Mouse (Mus musculus): ENCODE measurements around the gene Slc25a5. TPM values are rescaled to one million over a fixed set of nuclear protein-coding genes. Genes with fewer than 3 reads are reported as not detected.
"Not testable (repeated sequence)": the region's sequence is repeated elsewhere in the genome, so short reads cannot be mapped to it uniquely, and the experiment has no call there.

Slc25a5 gene
- polyA plus RNA-seq, 1 experiment, result 684 TPM

- H3K27me3 ChIP-seq (ENCODE audit: control insufficient read depth, insufficient read depth, low read length), result no peaks in the 10 kb centered on the region
- WGBS, result 90% methylated on average over 5 of the region's 5 CpGs
- no peak for DNase-seq
- H3K4me1 ChIP-seq (ENCODE audit: control insufficient read depth, insufficient read depth, low read length), result no peaks in the 10 kb centered on the region
- no peak overlapping the region for H3K4me3 ChIP-seq (replicated peaks; ENCODE audit: insufficient read depth, low read depth, low read length)
- TF ChIP-seq CTCF (IDR thresholded peaks at IDR 0.05; ENCODE audit: borderline replicate concordance, insufficient read depth, low read depth, low read length), result no peak
- H3K27ac ChIP-seq (ENCODE audit: insufficient read depth, low read length), result no peak overlapping the region
Measured at GRCm38 (mm10) chrX:36775520-36775919, 19.9 kb upstream of the Slc25a5 start.

DNA sequence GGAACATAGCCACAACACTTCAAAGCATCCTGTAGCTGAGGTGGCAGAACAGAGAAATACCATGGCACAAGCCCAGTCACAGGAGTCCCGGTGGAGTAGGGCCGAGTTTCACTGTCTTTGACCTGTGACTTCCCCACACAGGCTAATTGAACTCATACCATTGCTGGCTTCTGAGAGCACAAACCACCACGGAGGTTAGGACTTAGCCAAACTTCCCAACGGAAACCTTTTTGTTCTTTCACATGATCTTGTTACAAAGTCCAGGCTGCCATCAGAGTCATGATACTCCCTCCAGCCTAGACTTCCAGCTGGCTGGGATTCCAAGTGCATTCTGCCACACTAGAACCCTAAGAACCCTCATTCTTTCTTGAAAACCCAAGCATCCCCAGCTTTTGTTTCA lies 17.8 kb upstream of the Slc25a5 start:
- no peak overlapping the region for H3K27ac ChIP-seq (ENCODE audit: insufficient read depth, low read length)
- TF ChIP-seq CTCF (IDR thresholded peaks at IDR 0.05; ENCODE audit: borderline replicate concordance, insufficient read depth, low read depth, low read length) (no peak), POLR2A (IDR thresholded peaks at IDR 0.05; ENCODE audit: borderline replicate concordance, insufficient read depth, low read length) (no peak)
- no peaks in the 10 kb centered on the region for H3K27me3 ChIP-seq (ENCODE audit: control insufficient read depth, insufficient read depth, low read length)
- no peak for DNase-seq
- no peaks in the 10 kb centered on the region for H3K4me1 ChIP-seq (ENCODE audit: control insufficient read depth, insufficient read depth, low read length)
- WGBS, result 86% methylated on average over 4 of the region's 4 CpGs
- H3K4me3 ChIP-seq (replicated peaks; ENCODE audit: insufficient read depth, low read depth, low read length), result no peak overlapping the region

- TF ChIP-seq POLR2A (IDR thresholded peaks at IDR 0.05; ENCODE audit: borderline replicate concordance, insufficient read depth, low read length), result no peak
- TF ChIP-seq CTCF (IDR thresholded peaks at IDR 0.05; ENCODE audit: borderline replicate concordance, insufficient read depth, low read depth, low read length), result no peak
- H3K27me3 ChIP-seq (ENCODE audit: control insufficient read depth, insufficient read depth, low read length), result no peaks in the 10 kb centered on the region
- no peak for DNase-seq
- 72% methylated on average over 4 of the region's 4 CpGs for WGBS
- H3K27ac ChIP-seq (ENCODE audit: insufficient read depth, low read length), result no peak overlapping the region
- H3K4me3 ChIP-seq (replicated peaks; ENCODE audit: insufficient read depth, low read depth, low read length), result no peak overlapping the region
- no peaks in the 10 kb centered on the region for H3K4me1 ChIP-seq (ENCODE audit: control insufficient read depth, insufficient read depth, low read length)
Measured at GRCm38 (mm10) chrX:36789360-36789759, 6.1 kb upstream of the Slc25a5 start.

- Histone ChIP-seq H3K4me1 (ENCODE audit: control insufficient read depth, insufficient read depth, low read length) (peaks cover 3% of the 10 kb centered on the region; the same call in 1 of the 2 replicates), H3K27ac (ENCODE audit: insufficient read depth, low read length) (no peak overlapping the region), H3K27me3 (ENCODE audit: control insufficient read depth, insufficient read depth, low read length) (no peaks in the 10 kb centered on the region), H3K4me3 (replicated peaks; ENCODE audit: insufficient read depth, low read depth, low read length) (no peak overlapping the region)
- DNase-seq, result no peak
- TF ChIP-seq CTCF (IDR thresholded peaks at IDR 0.05; ENCODE audit: borderline replicate concordance, insufficient read depth, low read depth, low read length), result no peak
- TF ChIP-seq POLR2A (IDR thresholded peaks at IDR 0.05; ENCODE audit: borderline replicate concordance, insufficient read depth, low read length), result no peak
- WGBS, result 54% methylated on average over 5 of the region's 5 CpGs
Measured at GRCm38 (mm10) chrX:36794571-36794970, 880 bp upstream of the Slc25a5 start.

DNA sequence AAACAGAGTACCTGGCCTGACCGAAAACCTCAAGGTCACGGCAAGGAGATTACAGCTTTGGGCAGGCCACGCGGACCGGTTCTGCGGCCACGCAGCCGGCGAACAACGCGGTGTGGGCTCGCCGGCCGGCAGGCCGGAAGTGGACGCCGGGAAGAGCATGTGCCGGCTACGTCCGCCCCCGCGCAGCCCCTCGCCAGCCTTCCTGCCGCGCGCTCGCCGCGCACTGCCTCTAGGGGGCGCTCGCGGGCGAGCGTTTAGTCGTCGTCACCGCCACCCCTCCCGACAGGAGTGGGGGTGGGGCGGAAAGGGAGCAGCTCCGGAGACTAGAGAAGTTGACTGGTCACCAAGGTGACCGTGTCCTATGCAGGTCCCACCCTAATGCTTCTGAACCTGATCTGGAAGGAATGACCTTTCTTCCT lies 721 bp downstream of the Slc25a5 start:
- Histone ChIP-seq H3K27me3 (ENCODE audit: control insufficient read depth, insufficient read depth, low read length) (no peaks in the 10 kb centered on the region), H3K27ac (ENCODE audit: insufficient read depth, low read length) (peak overlapping the region; percentile 95), H3K4me1 (ENCODE audit: control insufficient read depth, insufficient read depth, low read length) (peaks cover 3% of the 10 kb centered on the region; the same call in 1 of the 2 replicates), H3K4me3 (replicated peaks; ENCODE audit: insufficient read depth, low read depth, low read length) (peak overlapping the region; percentile 98)
- TF ChIP-seq CTCF (IDR thresholded peaks at IDR 0.05; ENCODE audit: borderline replicate concordance, insufficient read depth, low read depth, low read length) (peak; percentile 67), POLR2A (IDR thresholded peaks at IDR 0.05; ENCODE audit: borderline replicate concordance, insufficient read depth, low read length) (no peak)
- WGBS, result 13% methylated on average over 26 of the region's 41 CpGs
- DNase-seq, result peak; percentile 83 to 85

DNA sequence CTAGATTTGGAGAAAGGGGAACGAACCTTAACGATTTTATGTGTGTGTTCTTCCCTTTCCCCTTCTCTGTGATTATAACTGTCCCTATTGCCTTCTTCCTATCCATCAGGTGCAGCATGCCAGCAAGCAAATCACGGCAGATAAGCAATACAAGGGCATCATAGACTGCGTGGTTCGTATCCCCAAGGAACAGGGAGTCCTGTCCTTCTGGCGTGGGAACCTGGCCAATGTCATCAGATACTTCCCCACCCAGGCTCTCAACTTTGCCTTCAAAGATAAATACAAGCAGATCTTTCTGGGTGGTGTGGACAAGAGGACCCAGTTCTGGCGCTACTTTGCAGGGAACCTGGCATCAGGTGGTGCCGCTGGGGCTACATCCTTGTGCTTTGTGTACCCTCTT lies 1.3 kb downstream of the Slc25a5 start:
- WGBS, result 28% methylated on average over 8 of the region's 8 CpGs
- not testable (repeated sequence) for H3K4me1 ChIP-seq (ENCODE audit: control insufficient read depth, insufficient read depth, low read length); H3K27me3 ChIP-seq (ENCODE audit: control insufficient read depth, insufficient read depth, low read length)
- H3K27ac ChIP-seq (ENCODE audit: insufficient read depth, low read length), result peak overlapping the region; percentile 2; the same call in 1 of the 2 replicates
- peak overlapping the region; percentile 98 for H3K4me3 ChIP-seq (replicated peaks; ENCODE audit: insufficient read depth, low read depth, low read length)
- peak in 1 of 2 experiments; percentile 33 for DNase-seq

GRCm38 (mm10) chrX:36799131-36799879 lies 3.9 kb downstream of the Slc25a5 start:
- 29% methylated on average over 6 of the region's 6 CpGs for WGBS
- DNase-seq, result no peak
- no peaks in the 10 kb centered on the region for H3K27me3 ChIP-seq (ENCODE audit: control insufficient read depth, insufficient read depth, low read length)
- H3K4me3 ChIP-seq (replicated peaks; ENCODE audit: insufficient read depth, low read depth, low read length), result no peak overlapping the region
- TF ChIP-seq CTCF (IDR thresholded peaks at IDR 0.05; ENCODE audit: borderline replicate concordance, insufficient read depth, low read depth, low read length) (no peak), POLR2A (IDR thresholded peaks at IDR 0.05; ENCODE audit: borderline replicate concordance, insufficient read depth, low read length) (no peak)
- peaks cover 3% of the 10 kb centered on the region; the same call in 1 of the 2 replicates for H3K4me1 ChIP-seq (ENCODE audit: control insufficient read depth, insufficient read depth, low read length)
- no peak overlapping the region for H3K27ac ChIP-seq (ENCODE audit: insufficient read depth, low read length)

GRCm38 (mm10) chrX:36803189-36803588 lies 7.7 kb downstream of the Slc25a5 start:
- H3K4me1 ChIP-seq (ENCODE audit: control insufficient read depth, insufficient read depth, low read length), result no peaks in the 10 kb centered on the region
- H3K27me3 ChIP-seq (ENCODE audit: control insufficient read depth, insufficient read depth, low read length), result no peaks in the 10 kb centered on the region
- H3K4me3 ChIP-seq (replicated peaks; ENCODE audit: insufficient read depth, low read depth, low read length), result no peak overlapping the region
- no peak for DNase-seq
- WGBS, result 81% methylated on average over 5 of the region's 5 CpGs
- H3K27ac ChIP-seq (ENCODE audit: insufficient read depth, low read length), result no peak overlapping the region
- no peak for TF ChIP-seq POLR2A (IDR thresholded peaks at IDR 0.05; ENCODE audit: borderline replicate concordance, insufficient read depth, low read length)
- no peak for TF ChIP-seq CTCF (IDR thresholded peaks at IDR 0.05; ENCODE audit: borderline replicate concordance, insufficient read depth, low read depth, low read length)

Data from cerebellum, adult 2 months (tissue).